In genomic region chr2:127891056-127891455, GRCm38 (mm10) we compare ENCODE assay signal across 19 mouse cellular contexts. TPM values are rescaled to one million over a fixed set of nuclear protein-coding genes. Genes with fewer than 3 reads are reported as not detected.
A peak's percentile ranks its signal among the peaks of the same experiment; 100 is the strongest.
DNase-seq lines count a peak whose midpoint lies in the region; ATAC-seq and TF ChIP-seq lines count a peak whose summit lies in the region.
"Had no signal": no experiment of that assay in that cellular context is flagged by ENCODE, and none has a peak within 500 bp of the region (broad histone marks: within the 10 kb centered on the region; RNA-seq: fewer than 3 reads in every experiment).

No protein-coding gene starts in this region.

- no peak overlapping the region for H3K4me2 ChIP-seq in kidney, embryonic 14.5 days (replicated peaks; ENCODE audit: low read depth, low read length)
- no peak overlapping the region for H3K4me2 ChIP-seq in stomach, embryonic 15.5 days
- H3K4me2 ChIP-seq: embryonic facial prominence, embryonic 15.5 days; forebrain, embryonic 15.5 days; hindbrain, embryonic 12.5 days; limb, embryonic 12.5 days; liver, embryonic 11.5 days; midbrain, embryonic 15.5 days had no signal

- no peak overlapping the region for H3K4me3 ChIP-seq in kidney, embryonic 14.5 days (ENCODE audit: low read length)
- no peak overlapping the region for H3K4me3 ChIP-seq in bone marrow macrophage, adult 2 months (ENCODE audit: insufficient read depth, low read length)
- no peak overlapping the region for H3K4me3 ChIP-seq in stomach, embryonic 15.5 days (replicated peaks)
- H3K4me3 ChIP-seq: embryonic facial prominence, embryonic 15.5 days; forebrain, embryonic 15.5 days; hindbrain, embryonic 12.5 days; limb, embryonic 12.5 days; midbrain, embryonic 15.5 days; myocyte had no signal

- TF ChIP-seq CTCF in bone marrow macrophage, adult 2 months (IDR thresholded peaks at IDR 0.05; ENCODE audit: low read depth, low read length), result no peak

- no peak for DNase-seq in kidney, postnatal 10 days
- DNase-seq in CD4-positive helper T cell, adult 2 months (ENCODE audit: low read depth, low spot score), result peak; percentile 12
- DNase-seq in frontal cortex, postnatal 10 days (ENCODE audit: low spot score in 2 of 2), result no peak
- DNase-seq in retina, embryonic 14.5 days (ENCODE audit: low spot score), result no peak
- DNase-seq: cerebellum, adult 8-10 months; right cerebral cortex, adult 18-20 months had no signal

- H3K27ac ChIP-seq in kidney, embryonic 14.5 days (ENCODE audit: low read depth, low read length), result no peak overlapping the region
- peak overlapping the region; percentile 18; the same call in 1 of the 2 replicates for H3K27ac ChIP-seq in bone marrow macrophage, adult 2 months (ENCODE audit: insufficient read depth, low read depth, low read length)
- H3K27ac ChIP-seq in stomach, embryonic 15.5 days, result 0 out of 2 replicates have a peak overlapping the region, but pooled peaks have one; percentile 8
- H3K27ac ChIP-seq: embryonic facial prominence, embryonic 15.5 days; forebrain, embryonic 15.5 days; hindbrain, embryonic 12.5 days; limb, embryonic 12.5 days; macrophage; midbrain, embryonic 15.5 days had no signal

- ATAC-seq in kidney, embryonic 14.5 days (ENCODE audit: low FRiP score, low TSS enrichment), result no peak
- no peak for ATAC-seq in stomach, embryonic 15.5 days (ENCODE audit: insufficient read depth, low FRiP score, low read depth)
- ATAC-seq: forebrain, embryonic 15.5 days; midbrain, embryonic 15.5 days had no signal

- H3K4me1 ChIP-seq in kidney, embryonic 14.5 days (ENCODE audit: control insufficient read depth, insufficient read depth, low read length), result 0 out of 2 replicates have a peak, but pooled peaks cover 5% of the 10 kb centered on the region
- H3K4me1 ChIP-seq in bone marrow macrophage, adult 2 months (ENCODE audit: control insufficient read depth, insufficient read depth, low read length), result peaks cover 19% of the 10 kb centered on the region
- no peaks in the 10 kb centered on the region for H3K4me1 ChIP-seq in stomach, embryonic 15.5 days
- H3K4me1 ChIP-seq: forebrain, embryonic 15.5 days; hindbrain, embryonic 12.5 days; limb, embryonic 12.5 days; midbrain, embryonic 15.5 days had no signal

- peak overlapping the region; percentile 31; the same call in 1 of the 2 replicates for H3K9ac ChIP-seq in kidney, embryonic 14.5 days (ENCODE audit: low read depth, low read length)
- H3K9ac ChIP-seq in stomach, embryonic 15.5 days, result no peak overlapping the region
- H3K9ac ChIP-seq: embryonic facial prominence, embryonic 15.5 days; forebrain, embryonic 15.5 days; hindbrain, embryonic 12.5 days; limb, embryonic 12.5 days; liver, postnatal 0 days; midbrain, embryonic 15.5 days had no signal

- no peaks in the 10 kb centered on the region for H3K36me3 ChIP-seq in kidney, embryonic 14.5 days (ENCODE audit: control insufficient read depth, insufficient read depth, low read length)
- H3K36me3 ChIP-seq in stomach, embryonic 15.5 days, result no peaks in the 10 kb centered on the region
- H3K36me3 ChIP-seq: embryonic facial prominence, embryonic 15.5 days; forebrain, embryonic 15.5 days; hindbrain, embryonic 12.5 days; limb, embryonic 12.5 days; midbrain, embryonic 15.5 days had no signal

- H3K9me3 ChIP-seq in kidney, embryonic 14.5 days (ENCODE audit: control insufficient read depth, low read length), result no peaks in the 10 kb centered on the region
- no peaks in the 10 kb centered on the region for H3K9me3 ChIP-seq in stomach, embryonic 15.5 days
- H3K9me3 ChIP-seq: embryonic facial prominence, embryonic 15.5 days; forebrain, embryonic 15.5 days; hindbrain, embryonic 12.5 days; limb, embryonic 12.5 days; midbrain, embryonic 15.5 days had no signal

- WGBS in kidney, embryonic 14.5 days, result 92% methylated on average over 3 of the region's 3 CpGs
- 90% methylated on average over 3 of the region's 3 CpGs for WGBS in stomach, embryonic 15.5 days

- H3K27me3 ChIP-seq in kidney, embryonic 14.5 days (ENCODE audit: control insufficient read depth, insufficient read depth, low read length), result no peaks in the 10 kb centered on the region
- 0 out of 2 replicates have a peak, but pooled peaks cover 4% of the 10 kb centered on the region for H3K27me3 ChIP-seq in stomach, embryonic 15.5 days (replicated peaks)
- H3K27me3 ChIP-seq: forebrain, embryonic 15.5 days had no signal

- TF ChIP-seq POLR2A in bone marrow macrophage, adult 2 months (IDR thresholded peaks at IDR 0.05; ENCODE audit: borderline replicate concordance, low read depth, low read length), result no peak

RNA-seq across cellular contexts. Expression of gene Acoxl, which starts 52.4 kb away (rescaled TPM):
- polyA plus RNA-seq in kidney, embryonic 14.5 days (2014; fragmentation: Nextera tagmentation; extraction: Ambion mirVana), result 1.4 and 1.6 TPM in 2 replicates
- polyA plus RNA-seq in bone marrow macrophage, adult 2 months (2012; ENCODE audit: insufficient read depth, insufficient read length, missing spikeins), result not detected in 2 replicates
- 0.19 and 0.22 TPM in 2 replicates for polyA plus RNA-seq in stomach, embryonic 15.5 days (2015; fragmentation: Nextera tagmentation; extraction: Ambion mirVana)
- polyA plus RNA-seq: kidney, adult 2 months; macrophage had no signal

RNA-seq across cellular contexts. Expression of gene Bub1, which starts 59.4 kb away (rescaled TPM):
- polyA plus RNA-seq in kidney, embryonic 14.5 days (2014; fragmentation: Nextera tagmentation; extraction: Ambion mirVana), result 35.9 and 38.8 TPM in 2 replicates
- polyA plus RNA-seq in bone marrow macrophage, adult 2 months (2012; ENCODE audit: insufficient read depth, insufficient read length, missing spikeins), result 20.5 and 23.5 TPM in 2 replicates
- polyA plus RNA-seq in stomach, embryonic 15.5 days (2015; fragmentation: Nextera tagmentation; extraction: Ambion mirVana), result 36.9 and 45.5 TPM in 2 replicates
